Mouse (Mus musculus) CD8-positive naive resting alpha-beta T cell, adult 2 months (primary cell): ENCODE results near the gene Nfib.

Experiments
- DNase-seq, 2 experiments: peaks; one replicate each; pipeline ENCODE4 v3.0.0; 2022; ENCODE audit warnings: low read depth in 2 of 2, low spot score in 2 of 2

Gene Nfib

DNA sequence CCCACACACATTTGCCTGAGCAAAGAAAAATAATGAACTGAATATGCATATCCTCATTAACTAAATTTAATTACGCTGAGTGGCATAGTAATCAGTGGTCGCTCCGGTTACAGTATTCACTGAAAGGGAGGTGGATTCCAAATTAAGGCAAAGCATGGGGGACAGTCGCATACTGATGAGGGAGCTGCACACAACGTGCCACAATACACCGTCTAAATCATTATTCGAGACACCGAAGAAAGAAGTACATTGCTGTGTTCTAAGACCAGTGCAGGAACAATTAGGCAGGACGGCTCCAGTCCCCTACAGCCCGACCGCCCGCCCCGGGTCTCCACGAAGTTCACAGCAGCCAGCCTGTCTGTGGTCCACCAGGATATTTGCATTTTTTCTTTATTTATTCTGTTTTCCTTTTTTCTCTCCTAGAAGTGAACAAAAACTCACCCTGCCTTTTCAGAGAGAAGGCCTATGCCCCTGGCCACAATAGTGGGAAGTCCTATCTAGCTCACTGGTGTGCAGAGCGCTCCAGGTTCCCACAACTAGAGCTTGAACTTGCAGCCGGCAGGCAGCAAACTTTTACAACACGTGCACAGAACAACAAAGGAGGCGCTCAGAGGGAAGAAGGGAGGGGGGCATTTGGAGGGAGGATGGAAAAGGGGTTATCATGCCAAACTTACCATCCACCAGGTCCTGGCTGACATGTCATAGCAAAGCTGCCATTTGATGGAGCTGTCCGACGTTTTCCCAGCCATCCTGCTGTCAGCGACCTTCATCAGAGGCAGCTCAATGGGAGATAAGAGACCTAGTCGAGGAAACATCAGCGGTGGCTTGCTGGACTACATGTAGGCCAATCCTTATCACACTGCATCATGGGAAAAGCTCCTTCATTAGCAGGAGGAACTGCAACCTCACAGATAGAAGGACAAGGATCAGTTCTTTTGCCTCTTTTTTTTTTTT lies at the start of gene Nfib:
Gene Nfib, minus strand, starts transcription at position 910 of the 954 bp plus-strand sequence.
- DNase-seq: no peak

GRCm38 (mm10) chr4:82735764-82736163 lies 30.2 kb upstream of the Nfib start:
- no peak for DNase-seq

DNA sequence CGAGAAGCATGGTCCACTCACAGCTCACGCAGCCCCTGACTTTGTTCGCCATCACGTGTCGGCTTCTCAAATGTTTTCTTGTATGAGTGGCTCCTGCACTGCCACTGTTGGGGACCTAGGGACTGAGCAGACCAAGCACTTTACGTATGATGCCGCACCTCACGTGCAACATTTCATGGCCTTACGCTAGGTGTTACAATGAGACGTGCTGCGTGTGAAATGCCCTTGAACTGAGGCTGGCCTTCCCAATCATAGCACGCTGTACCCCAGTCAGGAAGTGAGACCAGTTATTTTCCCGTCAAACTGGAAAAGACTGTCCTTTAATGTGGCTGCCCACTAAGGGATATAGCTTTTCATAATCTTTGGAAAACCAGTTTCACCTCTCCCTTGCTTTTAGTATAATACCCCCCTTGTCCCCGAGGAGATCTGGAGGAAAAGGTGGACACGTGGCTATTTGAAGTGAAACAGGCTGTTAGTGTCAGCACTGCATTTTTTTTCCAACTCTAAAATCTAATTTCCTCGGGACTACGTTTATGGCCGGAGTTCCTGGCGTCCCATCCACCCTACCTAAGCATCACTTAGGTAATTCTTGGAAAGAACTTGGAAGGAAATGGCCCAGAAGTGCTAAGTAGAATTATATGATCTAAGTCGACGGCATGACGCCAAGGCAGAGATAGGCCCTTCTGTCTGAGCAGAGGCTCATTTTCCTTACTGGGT lies 29.4 kb upstream of the Nfib start:
- no peak for DNase-seq

- DNase-seq: no peak
Measured at GRCm38 (mm10) chr4:82734348-82734747, 28.8 kb upstream of the Nfib start.

GRCm38 (mm10) chr4:82733636-82734035 lies 28.1 kb upstream of the Nfib start:
- no peak for DNase-seq

- DNase-seq: no peak
Measured at GRCm38 (mm10) chr4:82730248-82730887, 24.8 kb upstream of the Nfib start.

GRCm38 (mm10) chr4:82724058-82724457 lies 18.5 kb upstream of the Nfib start:
- no peak for DNase-seq

DNA sequence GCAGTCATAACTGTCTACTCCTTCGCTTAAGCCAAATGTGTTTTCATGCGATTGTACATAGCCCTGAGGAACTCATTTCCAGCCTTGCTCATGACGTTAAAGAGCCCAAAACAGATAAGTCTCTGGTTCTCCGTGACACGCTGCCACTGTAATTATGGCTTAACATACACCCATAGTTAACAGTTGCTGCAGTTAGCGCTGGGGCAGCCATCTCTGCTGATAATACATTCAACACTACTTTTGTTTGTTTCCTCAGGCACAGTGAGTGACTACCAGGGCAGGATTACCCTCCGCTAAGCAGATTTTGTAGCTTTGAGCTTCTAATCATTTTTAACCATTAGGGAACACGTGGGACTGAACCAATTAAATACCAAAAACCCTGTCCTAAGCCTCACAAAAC lies 17.5 kb upstream of the Nfib start:
- no peak for DNase-seq

GRCm38 (mm10) chr4:82715833-82716232 lies 10.3 kb upstream of the Nfib start:
- no peak for DNase-seq

- no peak for DNase-seq
Measured at GRCm38 (mm10) chr4:82711611-82712295, 6.2 kb upstream of the Nfib start.

DNA sequence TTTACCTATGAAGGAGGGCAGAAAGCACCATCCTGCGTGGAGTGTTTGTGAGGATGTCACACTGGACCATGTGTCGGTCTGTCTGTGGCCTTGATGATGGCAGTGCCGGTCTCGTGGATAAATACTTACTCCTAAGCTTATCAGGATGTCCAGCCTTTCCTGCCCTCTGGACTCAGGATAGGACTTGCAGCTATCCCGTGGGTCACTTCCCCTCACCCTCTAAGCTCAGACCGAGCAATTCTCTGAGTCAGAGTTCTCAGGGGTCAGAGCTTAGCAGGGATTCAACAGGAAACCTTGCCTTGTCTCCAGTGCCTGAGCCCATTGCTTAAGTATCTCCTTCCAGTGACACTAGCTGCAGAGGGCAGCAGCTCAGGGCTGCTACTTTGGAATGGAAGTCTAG lies 4.1 kb upstream of the Nfib start:
- DNase-seq: no peak

GRCm38 (mm10) chr4:82706012-82706411 lies 462 bp upstream of the Nfib start:
- no peak for DNase-seq

DNA sequence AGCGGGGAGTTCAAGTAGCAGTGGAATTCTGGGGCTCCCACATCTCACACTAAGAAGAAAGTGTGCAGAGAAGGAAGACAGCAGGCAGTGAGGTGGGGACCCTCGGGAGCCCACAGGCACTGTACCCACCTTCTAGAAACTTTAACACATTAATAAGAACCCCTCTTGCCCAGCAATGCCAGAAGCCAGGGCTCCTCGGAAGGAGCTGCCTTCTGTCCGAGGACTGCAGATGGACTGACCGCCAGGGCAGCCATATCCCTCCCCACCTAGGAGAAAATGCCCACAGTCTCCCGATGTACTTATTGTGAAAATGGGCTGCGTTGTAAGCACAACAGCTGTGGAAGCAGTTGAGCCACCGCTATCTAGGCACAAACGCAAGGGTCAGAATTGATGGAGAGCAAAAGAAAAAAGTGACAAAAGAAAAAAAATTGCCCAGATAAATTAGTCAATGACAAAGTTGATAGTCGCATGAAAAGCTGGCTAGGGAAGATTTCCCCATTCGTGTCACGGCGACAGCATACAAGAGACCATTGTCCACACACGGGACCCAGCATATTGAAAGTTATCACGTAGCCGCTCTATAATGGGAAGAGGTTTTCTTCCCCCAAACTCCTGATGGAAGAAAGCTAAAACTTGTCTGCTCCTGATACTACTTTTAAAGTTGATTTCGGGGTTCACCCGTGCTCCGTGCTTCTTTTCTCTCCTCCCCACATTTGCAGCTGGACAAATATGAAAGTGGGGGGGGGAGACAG lies 1.3 kb downstream of the Nfib start:
- DNase-seq: no peak

DNA sequence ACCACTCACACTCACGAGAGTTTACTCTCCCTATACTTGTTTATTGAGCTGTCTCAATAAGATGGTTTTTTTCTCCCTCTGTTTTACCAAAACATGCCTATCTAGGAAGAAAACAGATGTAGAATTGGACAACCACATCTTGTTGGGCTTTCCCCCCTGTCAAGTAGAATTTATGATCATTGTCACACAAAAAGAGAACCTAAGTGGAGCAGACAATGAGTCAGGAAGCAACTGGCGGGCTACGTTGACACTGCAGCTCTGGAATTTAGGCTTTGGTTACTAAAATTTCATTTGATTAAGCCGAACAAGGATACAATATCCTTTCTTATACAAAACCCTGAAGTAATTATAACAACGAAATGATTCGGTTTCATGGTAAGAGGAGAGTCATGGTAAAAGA lies 2.7 kb downstream of the Nfib start:
- no peak for DNase-seq

DNA sequence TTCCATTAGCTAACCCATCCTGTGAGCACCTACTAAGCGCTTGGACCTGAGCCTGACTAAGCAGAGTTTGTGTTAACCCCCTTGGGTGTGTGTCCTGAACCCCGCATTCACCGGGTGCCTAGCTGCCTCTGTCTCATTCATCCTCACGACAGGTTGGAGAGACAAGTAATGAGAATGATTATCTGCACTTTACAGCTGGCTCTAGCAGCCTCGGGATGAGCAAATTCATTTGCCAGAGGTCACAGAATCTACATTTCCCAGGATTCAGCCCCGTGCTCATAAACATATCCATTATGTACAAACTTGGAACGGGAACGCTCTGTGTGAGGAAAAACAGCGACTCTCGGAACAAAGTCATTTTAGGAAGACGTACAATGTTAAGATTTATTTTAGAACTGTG lies 6.0 kb downstream of the Nfib start:
- no peak for DNase-seq

- no peak for DNase-seq
Measured at GRCm38 (mm10) chr4:82698616-82699015, 6.9 kb downstream of the Nfib start.

DNA sequence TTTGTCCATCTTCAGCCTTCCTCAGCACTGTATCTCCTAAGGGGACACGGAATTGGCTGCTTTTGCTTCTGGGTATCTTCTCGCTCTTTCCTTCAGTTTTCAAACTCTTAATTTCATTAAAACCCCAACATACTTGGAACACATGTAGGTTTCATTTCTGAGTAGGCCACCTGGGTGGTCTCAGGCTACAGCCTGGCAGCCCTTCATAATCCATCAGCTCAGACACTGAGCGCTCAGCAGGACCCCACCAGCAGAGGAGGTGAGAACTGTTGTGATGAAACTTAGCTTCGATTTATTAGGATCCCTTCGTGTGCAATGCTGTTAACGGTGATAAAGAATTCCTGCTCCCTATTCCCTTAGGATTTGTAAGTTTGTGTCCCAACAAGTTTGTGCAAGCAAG lies 8.4 kb downstream of the Nfib start:
- DNase-seq: no peak

GRCm38 (mm10) chr4:82695760-82696501 lies 9.6 kb downstream of the Nfib start:
- no peak for DNase-seq

DNA sequence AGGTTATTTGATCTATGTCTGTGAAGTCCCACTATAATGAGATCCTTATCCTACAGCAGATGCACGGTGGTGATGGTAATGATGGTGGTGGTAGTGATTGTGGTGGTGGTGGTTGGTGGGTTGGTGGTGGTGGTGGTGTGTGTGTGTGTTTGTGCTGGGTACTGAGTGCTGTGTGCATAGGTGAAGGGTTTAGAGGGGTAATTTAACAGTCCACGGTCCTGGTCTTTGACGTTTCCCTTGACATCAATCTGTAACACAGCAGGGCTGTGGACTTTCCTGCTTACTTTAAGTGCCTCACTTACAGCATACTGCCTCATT lies 13.6 kb downstream of the Nfib start:
- DNase-seq: no peak
